Mouse (Mus musculus) G1E (cell line): ENCODE results near the gene Slc25a45. TPM values are rescaled to one million over a fixed set of nuclear protein-coding genes. Genes with fewer than 3 reads are reported as not detected.
A peak's percentile ranks its signal among the peaks of the same experiment; 100 is the strongest.

ENCODE experiments used
- ATAC-seq: 2 replicates; pipeline ENCODE4 v1.8.0; 2016; ENCODE audit warnings: mild to moderate bottlenecking; ENCODE audit not compliant: insufficient number of reproducible peaks, poor library complexity, low FRiP score, severe bottlenecking; ENCODE audit errors: extremely low read depth
- DNase-seq: peaks from one replicate; pipeline ENCODE4 v3.0.0; 2012; ENCODE audit warnings: low spot score
- H3K27me3 ChIP-seq: 2 replicates; pipeline ENCODE4 v1.6.1; 2012; ENCODE audit warnings: mild to moderate bottlenecking, low read length, inconsistent platforms; ENCODE audit not compliant: insufficient read depth
- H3K36me3 ChIP-seq: replicated peaks from 2 replicates; pipeline ENCODE3; 2012; ENCODE audit warnings: mild to moderate bottlenecking, inconsistent platforms
- H3K4me1 ChIP-seq: 2 replicates; pipeline ENCODE4 v1.6.1; 2012; ENCODE audit warnings: low read depth, low read length, inconsistent platforms, mixed read lengths; ENCODE audit not compliant: insufficient read depth
- H3K4me3 ChIP-seq: 2 replicates; pipeline ENCODE4 v1.5.1; 2012; ENCODE audit warnings: low read depth, mild to moderate bottlenecking, inconsistent platforms, low read length, moderate library complexity, mixed read lengths
- H3K9me3 ChIP-seq: replicated peaks from 2 replicates; pipeline ENCODE4 v1.6.1; 2012; ENCODE audit warnings: inconsistent platforms
- CTCF ChIP-seq: IDR thresholded peaks from 2 replicates; pipeline ENCODE4 v1.5.1; 2012; ENCODE audit warnings: low read depth, low read length, inconsistent platforms, mixed read lengths
- GATA1 ChIP-seq: IDR thresholded peaks from 2 replicates; pipeline ENCODE4 v1.6.1; 2012; ENCODE audit warnings: borderline replicate concordance, low read length, inconsistent platforms, mixed read lengths
- GATA2 ChIP-seq: IDR thresholded peaks from 2 replicates; pipeline ENCODE4 v1.6.1; 2012; ENCODE audit warnings: low read depth, low read length, inconsistent platforms, borderline replicate concordance
- POLR2AphosphoS5 ChIP-seq: IDR thresholded peaks from 2 replicates; pipeline ENCODE4 v1.6.1; 2012; ENCODE audit warnings: low read depth, low read length, inconsistent platforms; ENCODE audit not compliant: insufficient replicate concordance
- TAL1 ChIP-seq: conservative IDR thresholded peaks from 2 replicates; pipeline ENCODE4 v1.6.1; 2012; ENCODE audit warnings: low read depth, low read length, inconsistent platforms, mixed read lengths
- polyA plus RNA-seq: library from polyadenylated mRNA; stranded (reverse); fragments of >175 nt; gene quantifications from 2 replicates; pipeline ENCODE4 v1.2.3, GENCODE M21; 2012
- total RNA-seq, 2 experiments: library from RNA; stranded (forward) in 1 of 2; stranded (reverse) in 1 of 2; fragments of 200-1000 nt in 1 of 2; fragments of >200 nt in 1 of 2; fragmentation: Nextera tagmentation in 1 of 2; gene quantifications; 2 replicates each; pipeline ENCODE4 v1.2.3; 2014 to 2017

Gene Slc25a45
- total and polyA plus RNA-seq, 3 experiments, result 0.93 to 10.9 (median 3.5) TPM

GRCm38 (mm10) chr19:5922119-5922942, 44.7 kb downstream of the Slc25a45 start:
- DNase-seq, result peak; percentile 78
- peak; percentile 75 for ATAC-seq
- Histone ChIP-seq H3K9me3 (no peaks in the 10 kb centered on the region), H3K4me1 (peaks cover 75% of the 10 kb centered on the region), H3K27me3 (peaks cover 15% of the 10 kb centered on the region), H3K36me3 (peaks cover 26% of the 10 kb centered on the region), H3K4me3 (peak overlapping the region; percentile 69)
- TF ChIP-seq POLR2AphosphoS5, result no peak
- TF ChIP-seq TAL1, result peak; percentile 78
- no peak for TF ChIP-seq GATA2

DNA sequence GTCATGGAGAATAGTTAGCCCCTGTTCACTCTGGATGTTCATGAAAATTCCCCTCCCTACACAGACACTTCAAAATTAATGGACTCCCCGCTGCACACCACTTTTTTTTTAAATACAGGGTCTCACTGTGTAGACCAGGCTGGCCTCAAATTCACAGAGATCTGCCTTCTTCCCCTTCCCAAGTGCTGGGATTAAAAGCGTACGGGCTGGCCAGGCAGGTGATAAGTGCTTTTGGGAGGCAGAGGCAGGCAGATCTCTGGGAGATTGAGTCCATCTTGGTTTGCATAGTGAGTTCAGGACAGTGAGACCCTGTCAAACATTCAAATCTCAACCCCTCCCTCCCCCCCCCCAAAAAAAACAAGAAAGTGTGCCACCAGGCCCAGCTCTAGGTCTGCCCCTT, 45.4 kb downstream of the Slc25a45 start:
- H3K9me3 ChIP-seq, result no peaks in the 10 kb centered on the region
- TF ChIP-seq CTCF (no peak), POLR2AphosphoS5 (no peak), GATA1 (no peak), GATA2 (no peak), TAL1 (no peak)
- peaks cover 73% of the 10 kb centered on the region for H3K4me1 ChIP-seq
- peaks cover 17% of the 10 kb centered on the region for H3K27me3 ChIP-seq
- ATAC-seq (no peak), DNase-seq (no peak)
- H3K4me3 ChIP-seq, result no peak overlapping the region; the same call in 1 of the 2 replicates
- H3K36me3 ChIP-seq, result peaks cover 20% of the 10 kb centered on the region

- Histone ChIP-seq H3K36me3 (peaks cover 8% of the 10 kb centered on the region), H3K4me3 (peak overlapping the region; percentile 74), H3K9me3 (no peaks in the 10 kb centered on the region), H3K27me3 (peaks cover 21% of the 10 kb centered on the region), H3K4me1 (peaks cover 76% of the 10 kb centered on the region)
- no peak for TF ChIP-seq GATA1
- TF ChIP-seq CTCF, result peak; percentile 53
- ATAC-seq, result no peak
- peak; percentile 71 for DNase-seq
Observed at GRCm38 (mm10) chr19:5923990-5924712, 46.5 kb downstream of the Slc25a45 start.

- Histone ChIP-seq H3K4me3 (peak within 1 kb of the TSS; percentile 74), H3K9me3 (no peaks in the 10 kb centered on the region), H3K27me3 (peaks cover 26% of the 10 kb centered on the region), H3K36me3 (peaks cover 6% of the 10 kb centered on the region), H3K4me1 (peaks cover 80% of the 10 kb centered on the region)
- DNase-seq, result peak; percentile 91
- peak; percentile 69 for ATAC-seq
- no peak for TF ChIP-seq GATA2
- no peak for TF ChIP-seq POLR2AphosphoS5
- TF ChIP-seq GATA1, result no peak
- no peak for TF ChIP-seq TAL1
- TF ChIP-seq CTCF, result no peak
Observed at GRCm38 (mm10) chr19:5924713-5925093, 47.1 kb downstream of the Slc25a45 start, which contains the start of gene Cdc42ep2. Gene Cdc42ep2 (minus strand): TSS chr19:5924816.

- no peak overlapping the region for H3K4me3 ChIP-seq
- no peak for ATAC-seq
- TF ChIP-seq TAL1 (no peak), POLR2AphosphoS5 (no peak), GATA1 (no peak), CTCF (no peak), GATA2 (no peak)
Observed at GRCm38 (mm10) chr19:5925311-5925855, 47.8 kb downstream of the Slc25a45 start.

GRCm38 (mm10) chr19:5927026-5927425, 49.4 kb downstream of the Slc25a45 start:
- H3K4me1 ChIP-seq, result peaks cover 67% of the 10 kb centered on the region
- no peak overlapping the region for H3K4me3 ChIP-seq
- no peak for ATAC-seq
- no peak for DNase-seq
- peaks cover 36% of the 10 kb centered on the region for H3K27me3 ChIP-seq
- H3K36me3 ChIP-seq, result no peaks in the 10 kb centered on the region
- TF ChIP-seq GATA1 (no peak), POLR2AphosphoS5 (no peak), GATA2 (no peak), CTCF (no peak), TAL1 (no peak)
- no peaks in the 10 kb centered on the region for H3K9me3 ChIP-seq

More at GRCm38 (mm10) chr19:5925311-5925855, 47.8 kb downstream of the Slc25a45 start:
- no peaks in the 10 kb centered on the region for H3K9me3 ChIP-seq
- DNase-seq, result no peak
- H3K36me3 ChIP-seq, result peaks cover 4% of the 10 kb centered on the region
- peaks cover 29% of the 10 kb centered on the region for H3K27me3 ChIP-seq
- peaks cover 83% of the 10 kb centered on the region for H3K4me1 ChIP-seq
